Mouse (Mus musculus) ZHBTc4 (cell line): Measurements from ENCODE around the gene Isl2.

Experiments used
- DNase-seq: peaks from one replicate; pipeline ENCODE4 v3.0.0-alpha.2; 2011; ENCODE audit warnings: low read depth, low spot score

Gene Isl2

GRCm38 (mm10) chr9:55546176-55547010, 7.9 kb downstream of the Isl2 start:
- peak; percentile 80 for DNase-seq

- no peak for DNase-seq
Observed at GRCm38 (mm10) chr9:55548871-55549270, 10.4 kb downstream of the Isl2 start.

- DNase-seq: no peak
Observed at GRCm38 (mm10) chr9:55549302-55549890, 10.9 kb downstream of the Isl2 start.

- no peak for DNase-seq
Observed at GRCm38 (mm10) chr9:55554986-55555385, 16.5 kb downstream of the Isl2 start.

- no peak for DNase-seq
Observed at GRCm38 (mm10) chr9:55560960-55561359, 22.5 kb downstream of the Isl2 start.

GRCm38 (mm10) chr9:55568466-55569159, 30.1 kb downstream of the Isl2 start:
- no peak for DNase-seq

GRCm38 (mm10) chr9:55571071-55571470, 32.6 kb downstream of the Isl2 start:
- DNase-seq: no peak

GRCm38 (mm10) chr9:55576571-55576970, 38.1 kb downstream of the Isl2 start:
- no peak for DNase-seq

GRCm38 (mm10) chr9:55581414-55581813, 42.9 kb downstream of the Isl2 start:
- DNase-seq: no peak

- DNase-seq: no peak
Observed at GRCm38 (mm10) chr9:55586141-55586540, 47.7 kb downstream of the Isl2 start.
